Mouse (Mus musculus) frontal cortex, postnatal 25 days (tissue): ENCODE measurements at regions not wholly inside any gene's neighbourhood (a gene's known extent, or its start where the extent isn't known, plus 50 kb on each side); places are given as distances from the start of the nearest gene placed in this dataset.

ENCODE experiments used
- DNase-seq, 2 experiments: peaks; one replicate each; pipeline ENCODE4 v3.0.0; 2022; ENCODE audit warnings: low spot score in 2 of 2

GRCm38 (mm10) chr1:35580474-35580873, 487.7 kb upstream of the Hs6st1 start:
- DNase-seq: no peak

GRCm38 (mm10) chr1:35587900-35588299, 480.3 kb upstream of the Hs6st1 start:
- no peak for DNase-seq

- no peak for DNase-seq
Observed at GRCm38 (mm10) chr1:35588939-35589338, 479.3 kb upstream of the Hs6st1 start.

GRCm38 (mm10) chr1:35600847-35601246, 467.4 kb upstream of the Hs6st1 start:
- no peak for DNase-seq

GRCm38 (mm10) chr1:35615131-35615530, 453.1 kb upstream of the Hs6st1 start:
- DNase-seq: no peak

- no peak for DNase-seq
Observed at GRCm38 (mm10) chr1:35619476-35619875, 448.7 kb upstream of the Hs6st1 start.

GRCm38 (mm10) chr1:35642595-35642994, 425.6 kb upstream of the Hs6st1 start:
- no peak for DNase-seq

GRCm38 (mm10) chr1:35653119-35653956, 414.9 kb upstream of the Hs6st1 start:
- DNase-seq: no peak

- no peak for DNase-seq
Observed at GRCm38 (mm10) chr1:35663006-35663405, 405.2 kb upstream of the Hs6st1 start.

- DNase-seq: no peak
Observed at GRCm38 (mm10) chr1:35673524-35673923, 394.7 kb upstream of the Hs6st1 start.

GRCm38 (mm10) chr1:35673992-35674391, 394.2 kb upstream of the Hs6st1 start:
- no peak for DNase-seq

GRCm38 (mm10) chr1:35682511-35682949, 385.7 kb upstream of the Hs6st1 start:
- no peak for DNase-seq

GRCm38 (mm10) chr1:35685651-35686050, 382.5 kb upstream of the Hs6st1 start:
- no peak for DNase-seq

- DNase-seq: no peak
Observed at GRCm38 (mm10) chr1:35694349-35694748, 373.9 kb upstream of the Hs6st1 start.

- no peak for DNase-seq
Observed at GRCm38 (mm10) chr1:35694775-35695591, 373.2 kb upstream of the Hs6st1 start.

- no peak for DNase-seq
Observed at GRCm38 (mm10) chr1:35697218-35697617, 371.0 kb upstream of the Hs6st1 start.

- no peak for DNase-seq
Observed at GRCm38 (mm10) chr1:35697834-35698500, 370.2 kb upstream of the Hs6st1 start.

- DNase-seq: no peak
Observed at GRCm38 (mm10) chr1:35702585-35702984, 365.6 kb upstream of the Hs6st1 start.

- no peak for DNase-seq
Observed at GRCm38 (mm10) chr1:35706336-35706735, 361.9 kb upstream of the Hs6st1 start.

- no peak for DNase-seq
Observed at GRCm38 (mm10) chr1:35708176-35708788, 359.9 kb upstream of the Hs6st1 start.

- no peak for DNase-seq
Observed at GRCm38 (mm10) chr1:35709214-35709613, 359.0 kb upstream of the Hs6st1 start.

GRCm38 (mm10) chr1:35713961-35714360, 354.2 kb upstream of the Hs6st1 start:
- no peak for DNase-seq
